14 mouse cellular contexts compared by ENCODE assay signal in genomic region chr9:65645984-65646383, GRCm38 (mm10). TPM values are rescaled to one million over a fixed set of nuclear protein-coding genes. Genes with fewer than 3 reads are reported as not detected.
DNase-seq lines count a peak whose midpoint lies in the region; ATAC-seq and TF ChIP-seq lines count a peak whose summit lies in the region.
"Had no signal": no experiment of that assay in that cellular context is flagged by ENCODE, and none has a peak within 500 bp of the region (broad histone marks: within the 10 kb centered on the region; RNA-seq: fewer than 3 reads in every experiment).

No protein-coding gene starts in this region.

- WGBS in kidney, embryonic 15.5 days, result 24% methylated on average over 3 of the region's 3 CpGs

- no peak for TF ChIP-seq POLR2A in testis, adult 2 months (IDR thresholded peaks at IDR 0.05; ENCODE audit: control insufficient read depth, low read depth, low read length)

- ATAC-seq in kidney, embryonic 15.5 days (replicated peaks; ENCODE audit: low FRiP score), result no peak; the same call in 1 of the 2 replicates
- ATAC-seq: CD4-positive, CD25-positive, alpha-beta regulatory T cell, adult 4 months had no signal

- intact Hi-C loops in heart, postnatal 14 days (cut with DNase I), result loop anchor here (2.0 kb wide), 1 partner anchor 15 kb away; no protein-coding TSS in a partner anchor

- peaks cover 46% of the 10 kb centered on the region for H3K4me1 ChIP-seq in kidney, embryonic 15.5 days
- peaks cover 3% of the 10 kb centered on the region for H3K4me1 ChIP-seq in testis, adult 2 months (ENCODE audit: control insufficient read depth, insufficient read depth, low read length)

- TF ChIP-seq CTCF in testis, adult 2 months (IDR thresholded peaks at IDR 0.05; ENCODE audit: control insufficient read depth, insufficient read depth, insufficient replicate concordance, low read depth, low read length), result no peak

- H3K9me3 ChIP-seq in kidney, embryonic 15.5 days (replicated peaks), result no peaks in the 10 kb centered on the region

- H3K9ac ChIP-seq in kidney, embryonic 15.5 days, result no peak overlapping the region

- H3K4me2 ChIP-seq in kidney, embryonic 15.5 days, result no peak overlapping the region

- no peak for DNase-seq in kidney, adult 9 months
- no peak for DNase-seq in testis, postnatal 10 days (ENCODE audit: low spot score)
- peak; percentile 31 to 38 for DNase-seq in heart, postnatal 14 days
- DNase-seq in cerebellum, adult 8-10 months, result no peak
- no peak for DNase-seq in layer of hippocampus, postnatal 25 days (ENCODE audit: extremely low spot score in 1 of 2, low spot score in 1 of 2)
- DNase-seq: adrenal gland, postnatal 25 days; cerebellum, postnatal 10 days; liver; thymus, postnatal 14 days had no signal

- no peaks in the 10 kb centered on the region for H3K27me3 ChIP-seq in kidney, embryonic 15.5 days
- no peaks in the 10 kb centered on the region for H3K27me3 ChIP-seq in testis, adult 2 months (ENCODE audit: control insufficient read depth, insufficient read depth, low read length)

- no peak overlapping the region for H3K4me3 ChIP-seq in kidney, embryonic 15.5 days (replicated peaks)
- H3K4me3 ChIP-seq in testis, adult 2 months (ENCODE audit: control insufficient read depth, low read depth, low read length), result no peak overlapping the region
- H3K4me3 ChIP-seq: left cerebral cortex, adult 2 months had no signal

- peak overlapping the region; percentile 70 for H3K27ac ChIP-seq in kidney, embryonic 15.5 days
- peak overlapping the region; percentile 62 for H3K27ac ChIP-seq in testis, adult 2 months (ENCODE audit: control insufficient read depth, insufficient read depth, low read depth, low read length)
- H3K27ac ChIP-seq: left cerebral cortex, adult 2 months had no signal

- H3K36me3 ChIP-seq in kidney, embryonic 15.5 days, result no peaks in the 10 kb centered on the region
- H3K36me3 ChIP-seq in testis, adult 2 months (ENCODE audit: control insufficient read depth, insufficient read depth, low read length), result no peaks in the 10 kb centered on the region

RNA-seq across cellular contexts. Expression of gene Rbpms2, which starts 16.5 kb away (rescaled TPM):
- polyA plus RNA-seq in kidney, embryonic 15.5 days (2015; fragmentation: Nextera tagmentation; extraction: Ambion mirVana), result 29.8 and 30.3 TPM in 2 replicates
- polyA plus RNA-seq in testis, adult 2 months (2012; rRNA removed), result 11.5 and 14.1 TPM in 2 replicates
- total RNA-seq in heart, postnatal 14 days (2021), result 10 to 100 TPM; 39.1 to 40.7 TPM
- 1 to 10 TPM; 2.8 to 2.9 TPM for total RNA-seq in layer of hippocampus, postnatal 25 days (2021)

RNA-seq across cellular contexts. Expression of gene Oaz2, which starts 21.8 kb away (rescaled TPM):
- polyA plus RNA-seq in kidney, embryonic 15.5 days (2015; fragmentation: Nextera tagmentation; extraction: Ambion mirVana), result 299 and 308 TPM in 2 replicates
- 147 and 148 TPM in 2 replicates for polyA plus RNA-seq in testis, adult 2 months (2012; rRNA removed)
- total RNA-seq in heart, postnatal 14 days (2021), result 100 to 1,000 TPM; 265 to 267 TPM
- total RNA-seq in layer of hippocampus, postnatal 25 days (2021), result 100 to 1,000 TPM; 199 to 217 TPM

RNA-seq across cellular contexts. Expression of gene Pif1, which starts 59.0 kb away (rescaled TPM):
- polyA plus RNA-seq in kidney, embryonic 15.5 days (2015; fragmentation: Nextera tagmentation; extraction: Ambion mirVana), result 12.7 and 17.5 TPM in 2 replicates
- polyA plus RNA-seq in testis, adult 2 months (2012; rRNA removed), result 0.40 and 0.79 TPM in 2 replicates
- 1 to 10 TPM in 1 of 2 experiments, under 1 TPM in 1; 0.79 to 1.3 TPM for total RNA-seq in heart, postnatal 14 days (2021)
- total RNA-seq in layer of hippocampus, postnatal 25 days (2021), result under 1 TPM; 0.07 to 0.19 TPM
- total RNA-seq: monocyte, adult 5-6 weeks had no signal

Comparison
In these comparisons a context has a peak if more than half of its experiments do, and no peak if none do; other contexts are left out.
1. DNase-seq: peak in heart, postnatal 14 days (2 of 2); none in kidney, adult 9 months (single experiment), testis, postnatal 10 days (single experiment), cerebellum, adult 8-10 months (single experiment) and layer of hippocampus, postnatal 25 days (0 of 2).
2. RNA of gene Rbpms2, which starts 16.5 kb away (total RNA-seq): 39.1 to 40.7 TPM in heart, postnatal 14 days; 2.8 to 2.9 TPM in layer of hippocampus, postnatal 25 days; every median in the first group is over 10 times any median in the second.